Mouse (Mus musculus) thymus, adult 2 months (tissue): ENCODE measurements around the gene Acvr1b.

Experiments
- CTCF ChIP-seq: fragments of 200-500 bp; IDR thresholded peaks from 2 replicates; pipeline ENCODE4 v1.5.1; 2012; ENCODE audit warnings: mild to moderate bottlenecking, control low read depth, low read length, moderate library complexity, borderline replicate concordance; ENCODE audit not compliant: control insufficient read depth, poor library complexity, insufficient read depth; ENCODE audit errors: extremely low read depth
- POLR2A ChIP-seq: fragments of 200-500 bp; IDR thresholded peaks from 2 replicates; pipeline ENCODE4 v1.6.1; 2012; ENCODE audit warnings: mild to moderate bottlenecking, low read length, control low read depth, moderate library complexity; ENCODE audit not compliant: control insufficient read depth, poor library complexity, insufficient read depth; ENCODE audit errors: extremely low read depth

GRCm38 (mm10) chr15:101154700-101155616, 18.9 kb upstream of the Acvr1b start:
- TF ChIP-seq CTCF: no peak
- TF ChIP-seq POLR2A: no peak
